Mouse (Mus musculus) E14TG2a.4 (cell line): ENCODE results near the gene Areg.

ENCODE experiments used
- H3K27me3 ChIP-seq: 2 replicates; pipeline ENCODE4 v1.6.1; 2014; ENCODE audit warnings: low read length, control low read depth; ENCODE audit not compliant: insufficient read depth
- H3K36me3 ChIP-seq: 2 replicates; pipeline ENCODE4 v1.6.1; 2014; ENCODE audit warnings: low read length, control low read depth; ENCODE audit not compliant: insufficient read depth
- H3K4me1 ChIP-seq: replicated peaks from 2 replicates; pipeline ENCODE4 v1.6.1; 2014; ENCODE audit warnings: low read depth, low read length, control low read depth
- H3K4me3 ChIP-seq: replicated peaks from 2 replicates; pipeline ENCODE4 v1.5.1; 2014; ENCODE audit warnings: mild to moderate bottlenecking, low read length
- H3K9me3 ChIP-seq: 2 replicates; pipeline ENCODE4 v1.6.1; 2014; ENCODE audit warnings: low read length, control low read depth
- CTCF ChIP-seq: conservative IDR thresholded peaks from 2 replicates; pipeline ENCODE4 v1.5.1; 2014; ENCODE audit warnings: low read length
- NANOG ChIP-seq: IDR thresholded peaks from 2 replicates; pipeline ENCODE4 v1.6.1; 2014; ENCODE audit warnings: borderline replicate concordance, low read length, mixed read lengths
- POU5F1 ChIP-seq: IDR thresholded peaks from 2 replicates; pipeline ENCODE4 v1.6.1; 2014; ENCODE audit warnings: low read length, borderline replicate concordance

The Areg gene

DNA sequence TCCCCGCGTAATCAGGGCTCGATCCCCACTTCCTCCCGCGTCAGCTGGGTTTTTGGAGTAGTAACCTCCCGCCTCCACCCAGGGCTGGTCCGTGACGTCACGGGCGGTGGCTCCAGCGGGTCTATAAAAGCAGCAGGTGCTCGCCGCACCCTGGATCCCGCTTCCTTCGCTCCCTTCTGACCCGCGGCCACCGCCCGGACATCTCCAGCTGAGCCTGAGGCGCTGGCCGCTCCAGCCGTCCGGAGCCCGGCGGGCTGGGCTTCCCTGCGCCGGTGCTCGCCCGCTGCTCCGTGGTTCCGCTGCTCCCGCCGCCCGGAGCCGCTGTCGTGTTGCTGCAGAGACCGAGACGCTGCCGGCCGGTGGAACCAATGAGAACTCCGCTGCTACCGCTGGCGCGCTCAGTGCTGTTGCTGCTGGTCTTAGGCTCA is at the start of gene Areg:
Gene Areg (plus strand): TSS at position 154 of the 428 bp plus-strand sequence.
- H3K36me3 ChIP-seq: no peaks in the 10 kb centered on the region
- peaks cover 40% of the 10 kb centered on the region for H3K27me3 ChIP-seq
- H3K4me3 ChIP-seq: peak within 1 kb of the TSS; percentile 71
- peaks cover 5% of the 10 kb centered on the region for H3K4me1 ChIP-seq
- no peak for TF ChIP-seq CTCF
- TF ChIP-seq NANOG: no peak
- no peak for TF ChIP-seq POU5F1
- H3K9me3 ChIP-seq: no peaks in the 10 kb centered on the region

DNA sequence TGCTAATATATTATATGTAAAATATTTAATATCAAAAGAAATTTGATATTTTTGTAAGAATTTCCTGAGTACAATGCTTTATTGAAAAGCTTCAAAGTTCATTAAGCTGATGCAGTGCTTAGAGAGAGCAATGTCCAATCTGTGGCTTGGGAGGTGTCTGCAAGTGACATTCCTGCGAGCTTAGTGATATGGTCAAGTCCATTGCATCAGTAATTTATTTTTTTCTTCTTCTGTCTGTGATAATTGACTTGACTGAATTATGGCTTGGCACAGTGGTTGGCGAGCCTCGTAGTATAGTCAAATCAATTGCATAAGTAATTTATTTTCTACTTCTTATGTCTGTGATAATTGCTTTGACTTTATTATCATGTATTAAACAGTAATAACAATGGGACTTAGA is 49.1 kb upstream of the Areg start:
- H3K4me3 ChIP-seq: no peak overlapping the region
- H3K27me3 ChIP-seq: no peaks in the 10 kb centered on the region
- H3K9me3 ChIP-seq: no peaks in the 10 kb centered on the region
- TF ChIP-seq CTCF (no peak), POU5F1 (no peak), NANOG (no peak)
- H3K36me3 ChIP-seq: no peaks in the 10 kb centered on the region
- no peaks in the 10 kb centered on the region for H3K4me1 ChIP-seq

DNA sequence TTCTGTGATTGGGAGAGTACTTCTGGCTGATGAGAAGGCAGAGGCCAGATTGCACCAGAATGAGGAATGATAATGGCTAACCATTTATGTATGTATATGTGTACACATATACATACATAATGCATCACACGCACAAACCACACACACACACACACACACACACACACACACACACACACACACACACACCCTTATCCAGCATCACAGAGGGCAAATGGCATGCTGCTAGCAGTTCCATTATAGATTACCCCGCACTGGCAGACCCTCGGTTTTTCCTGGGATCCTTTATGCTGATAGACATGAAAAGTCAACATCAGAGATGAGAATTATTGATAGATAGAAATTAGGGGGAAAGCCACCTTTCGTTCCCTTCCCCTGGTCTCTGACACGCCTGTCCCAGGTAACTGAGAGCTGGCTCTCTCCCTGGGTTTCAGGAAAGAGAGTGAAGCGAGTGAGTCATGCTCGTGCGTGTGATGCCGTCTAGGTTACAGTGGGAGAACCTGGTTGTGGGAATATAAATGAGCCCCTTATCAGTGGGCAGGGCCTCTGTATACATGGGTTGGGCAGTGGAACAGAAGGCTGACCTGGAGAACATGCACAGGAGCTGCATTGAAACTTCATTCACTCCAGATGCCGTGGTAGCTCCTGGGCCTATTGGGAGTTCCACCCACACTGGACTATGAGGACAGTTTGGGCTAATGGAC is 41.3 kb upstream of the Areg start:
- H3K36me3 ChIP-seq: no peaks in the 10 kb centered on the region
- no peaks in the 10 kb centered on the region for H3K27me3 ChIP-seq
- TF ChIP-seq NANOG (no peak), POU5F1 (no peak), CTCF (no peak)
- H3K4me3 ChIP-seq: no peak overlapping the region
- H3K4me1 ChIP-seq: no peaks in the 10 kb centered on the region
- H3K9me3 ChIP-seq: no peaks in the 10 kb centered on the region

DNA sequence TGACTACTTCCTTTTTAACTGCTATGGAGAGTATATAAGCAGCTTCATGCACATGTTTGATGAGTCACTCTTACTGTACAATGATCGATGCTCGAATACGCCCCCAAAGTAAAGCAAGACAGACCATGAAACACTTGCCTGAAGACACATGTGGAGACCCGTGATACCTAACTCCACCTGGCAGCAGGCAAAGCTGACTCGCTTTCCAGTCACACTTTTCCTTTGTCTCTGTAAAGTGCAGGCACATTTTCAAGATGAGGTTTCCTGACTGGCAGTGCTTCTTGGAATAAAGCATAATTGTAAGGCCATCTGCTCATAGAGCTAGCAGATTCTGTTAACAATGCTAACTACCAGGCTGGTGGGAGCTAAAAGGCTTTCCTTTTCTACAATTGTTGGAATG is 37.7 kb upstream of the Areg start:
- no peaks in the 10 kb centered on the region for H3K36me3 ChIP-seq
- no peak overlapping the region for H3K4me3 ChIP-seq
- no peak for TF ChIP-seq CTCF
- no peak for TF ChIP-seq NANOG
- TF ChIP-seq POU5F1: no peak
- no peaks in the 10 kb centered on the region for H3K9me3 ChIP-seq
- H3K27me3 ChIP-seq: no peaks in the 10 kb centered on the region
- no peaks in the 10 kb centered on the region for H3K4me1 ChIP-seq

- no peaks in the 10 kb centered on the region for H3K36me3 ChIP-seq
- no peaks in the 10 kb centered on the region for H3K27me3 ChIP-seq
- H3K4me3 ChIP-seq: no peak overlapping the region
- TF ChIP-seq CTCF (no peak), POU5F1 (no peak), NANOG (no peak)
- H3K4me1 ChIP-seq: no peaks in the 10 kb centered on the region
- no peaks in the 10 kb centered on the region for H3K9me3 ChIP-seq
Observed at GRCm38 (mm10) chr5:91103943-91104665, 35.3 kb upstream of the Areg start.

DNA sequence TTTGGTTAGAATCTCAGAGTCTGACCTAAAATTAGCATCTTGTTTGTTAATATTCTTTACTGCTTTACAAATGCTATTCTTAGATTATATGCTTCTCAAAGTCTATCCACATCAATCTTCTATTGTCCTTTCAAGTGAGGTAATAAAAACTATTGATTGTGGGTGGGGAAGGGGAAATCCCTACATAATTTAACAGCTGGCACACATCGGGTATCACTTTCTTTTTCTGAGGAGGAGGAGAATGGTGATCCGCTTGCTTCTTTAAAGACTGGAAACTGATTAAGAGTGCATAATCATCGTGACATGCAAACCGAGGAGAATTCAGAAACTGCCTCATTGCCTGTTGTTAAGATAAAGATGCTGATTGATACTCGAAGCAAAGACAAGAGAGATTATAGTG is 33.2 kb upstream of the Areg start:
- no peaks in the 10 kb centered on the region for H3K27me3 ChIP-seq
- H3K9me3 ChIP-seq: no peaks in the 10 kb centered on the region
- no peak for TF ChIP-seq POU5F1
- no peak for TF ChIP-seq CTCF
- no peak for TF ChIP-seq NANOG
- H3K4me3 ChIP-seq: no peak overlapping the region
- no peaks in the 10 kb centered on the region for H3K36me3 ChIP-seq
- no peaks in the 10 kb centered on the region for H3K4me1 ChIP-seq

- TF ChIP-seq CTCF (no peak), POU5F1 (no peak), NANOG (no peak)
- Histone ChIP-seq H3K27me3 (no peaks in the 10 kb centered on the region), H3K36me3 (no peaks in the 10 kb centered on the region), H3K4me1 (no peaks in the 10 kb centered on the region), H3K4me3 (no peak overlapping the region), H3K9me3 (no peaks in the 10 kb centered on the region)
Observed at GRCm38 (mm10) chr5:91110023-91110670, 29.3 kb upstream of the Areg start.

- Histone ChIP-seq H3K4me3 (no peak overlapping the region), H3K27me3 (no peaks in the 10 kb centered on the region), H3K9me3 (no peaks in the 10 kb centered on the region), H3K36me3 (no peaks in the 10 kb centered on the region), H3K4me1 (no peaks in the 10 kb centered on the region)
- TF ChIP-seq NANOG (no peak), POU5F1 (no peak), CTCF (no peak)
Observed at GRCm38 (mm10) chr5:91111019-91111418, 28.4 kb upstream of the Areg start.
